In genomic region chr13:103476328-103476727, GRCm38 (mm10) we compare ENCODE assay signal across 13 mouse cellular contexts.
"Had no signal": no experiment of that assay in that cellular context is flagged by ENCODE, and none has a peak within 500 bp of the region (broad histone marks: within the 10 kb centered on the region; RNA-seq: fewer than 3 reads in every experiment).

No protein-coding gene starts in this region.

- DNase-seq: gastrocnemius, postnatal 14 days; gastrocnemius, postnatal 36 days; heart, adult 2 months; heart, postnatal 14 days; heart, postnatal 36 days; kidney, adult 11 months; kidney, adult 2 months; kidney, adult 9 months; kidney, postnatal 14 days; kidney, postnatal 36 days; layer of hippocampus, adult 9-11 months; layer of hippocampus, postnatal 36 days; left cerebral cortex, postnatal 4 days had no signal
